Mouse (Mus musculus): ENCODE results near the gene Golt1a. TPM values are rescaled to one million over a fixed set of nuclear protein-coding genes. Genes with fewer than 3 reads are reported as not detected.

The Golt1a gene
- polyA plus RNA-seq, 1 experiment, result 0.50 TPM

GRCm38 (mm10) chr1:133344357-133344756 lies 34.8 kb downstream of the Golt1a start:
- no peak for DNase-seq (ENCODE audit: extremely low spot score in 1 of 2, low spot score in 1 of 2)

DNA sequence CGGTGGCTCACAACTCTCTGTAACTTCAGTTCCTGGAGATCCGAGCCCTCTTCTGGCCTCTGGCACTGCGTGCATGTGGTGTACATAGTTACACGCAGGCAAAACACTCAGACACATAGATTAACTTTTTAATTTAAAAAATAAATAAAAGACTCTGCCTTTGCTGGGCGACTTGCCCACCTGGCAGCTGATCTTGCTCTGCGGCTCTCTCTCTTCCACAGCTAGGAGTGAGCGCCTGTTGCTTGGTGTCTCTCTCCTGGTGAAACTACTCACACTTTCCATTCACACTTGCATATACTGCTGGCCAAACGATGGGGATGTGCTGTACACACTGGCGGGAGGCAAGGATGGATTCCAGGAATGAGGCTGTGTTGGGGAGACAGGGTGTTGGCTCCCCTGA lies 36.9 kb downstream of the Golt1a start:
- DNase-seq (ENCODE audit: extremely low spot score in 1 of 2, low spot score in 1 of 2), result no peak

- DNase-seq (ENCODE audit: extremely low spot score in 1 of 2, low spot score in 1 of 2), result no peak
Observed at GRCm38 (mm10) chr1:133347226-133347625, 37.6 kb downstream of the Golt1a start.

DNA sequence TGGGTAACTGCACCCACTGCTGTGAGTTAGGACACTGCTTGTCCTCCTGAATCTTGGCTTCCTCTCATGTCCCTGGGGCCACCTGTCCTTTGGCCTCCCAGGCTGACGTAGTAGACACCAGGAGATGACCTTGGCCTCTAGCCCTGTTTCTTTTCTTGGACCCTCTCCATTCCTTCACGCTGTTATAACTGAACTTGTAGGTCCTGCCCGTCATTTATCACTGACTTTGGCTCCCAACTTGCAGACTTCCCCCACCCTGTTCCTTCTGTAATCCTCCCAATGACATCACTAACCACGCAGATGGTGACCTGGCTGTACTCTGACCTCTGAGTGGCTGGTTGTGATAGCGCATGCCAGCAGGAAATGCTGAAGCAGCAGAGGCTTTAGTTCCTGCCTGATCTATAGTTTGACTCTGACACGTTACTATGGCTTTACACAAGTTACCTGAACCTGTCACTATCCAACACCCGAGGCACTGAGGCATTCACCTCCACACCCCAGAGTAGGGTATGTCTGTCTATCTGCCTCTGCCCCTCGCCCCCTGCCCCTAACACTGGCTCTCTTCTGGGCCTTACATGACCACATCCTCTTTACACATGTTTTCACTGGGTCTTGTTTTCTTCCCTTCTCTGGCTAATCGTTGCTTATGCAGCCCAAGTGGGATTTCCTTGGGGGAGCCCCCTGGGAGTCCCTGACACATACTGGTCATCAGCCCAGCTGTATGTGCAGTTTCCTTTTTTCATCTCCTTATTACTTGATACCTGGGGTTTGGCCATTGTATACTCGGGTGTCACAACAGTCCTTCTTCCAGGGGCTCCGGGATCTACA lies 38.3 kb downstream of the Golt1a start:
- no peak for DNase-seq (ENCODE audit: extremely low spot score in 1 of 2, low spot score in 1 of 2)

DNA sequence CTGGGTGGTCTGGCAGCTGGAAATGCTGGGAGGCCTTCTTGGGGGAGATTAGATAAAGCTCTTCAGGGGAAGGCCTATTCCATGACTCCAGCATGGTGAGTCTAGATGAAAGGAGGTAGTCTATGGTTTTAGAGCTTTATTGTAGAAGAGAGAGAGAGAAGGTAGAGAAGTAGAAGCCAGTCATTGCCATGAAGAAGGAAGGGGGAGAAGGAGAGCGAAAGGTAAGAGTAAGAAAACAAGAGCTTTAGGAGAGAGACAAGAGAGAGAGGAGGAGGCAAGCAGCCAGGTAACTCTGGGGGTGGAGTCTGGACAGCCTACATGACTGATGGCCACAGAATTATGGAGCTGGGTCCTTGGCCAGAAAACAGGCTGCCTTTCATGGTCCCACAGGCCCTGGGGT lies 40.6 kb downstream of the Golt1a start, which contains the start of gene Ren1:
Ren1 (plus strand) TSS at position 301 of the 400 bp plus-strand sequence.
- DNase-seq (ENCODE audit: extremely low spot score in 1 of 2, low spot score in 1 of 2), result no peak

DNA sequence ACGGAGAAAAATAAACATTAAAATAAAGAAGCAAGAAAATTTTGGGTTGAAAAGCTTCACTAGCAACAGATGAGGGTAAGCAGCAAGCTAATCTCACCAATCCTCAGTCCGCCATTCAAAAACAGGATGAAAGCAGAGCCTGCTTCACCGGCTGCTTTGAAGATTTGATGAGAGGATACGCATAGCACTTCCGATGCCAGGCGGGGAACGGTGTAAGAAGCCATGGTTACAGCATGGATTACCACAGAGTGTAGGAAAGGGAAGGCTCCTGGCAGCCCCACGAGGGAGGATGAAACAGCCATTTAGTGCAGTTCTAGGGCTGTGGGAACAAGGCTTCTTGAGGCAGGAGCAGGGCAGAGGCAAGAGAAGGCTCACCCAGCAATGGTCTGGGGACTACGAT lies 42.2 kb downstream of the Golt1a start:
- no peak for DNase-seq (ENCODE audit: extremely low spot score in 1 of 2, low spot score in 1 of 2)

GRCm38 (mm10) chr1:133353371-133353809 lies 43.8 kb downstream of the Golt1a start:
- peak; percentile 64 to 93 for DNase-seq (ENCODE audit: extremely low spot score in 1 of 2, low spot score in 1 of 2)

GRCm38 (mm10) chr1:133355469-133355868 lies 45.9 kb downstream of the Golt1a start:
- DNase-seq (ENCODE audit: extremely low spot score in 1 of 2, low spot score in 1 of 2), result no peak

- DNase-seq (ENCODE audit: extremely low spot score in 1 of 2, low spot score in 1 of 2), result no peak
Observed at GRCm38 (mm10) chr1:133355912-133356311, 46.3 kb downstream of the Golt1a start.

- DNase-seq (ENCODE audit: extremely low spot score in 1 of 2, low spot score in 1 of 2), result no peak
Observed at GRCm38 (mm10) chr1:133356330-133356729, 46.7 kb downstream of the Golt1a start.

- no peak for DNase-seq (ENCODE audit: extremely low spot score in 1 of 2, low spot score in 1 of 2)
Observed at GRCm38 (mm10) chr1:133361006-133361405, 51.4 kb downstream of the Golt1a start.

DNA sequence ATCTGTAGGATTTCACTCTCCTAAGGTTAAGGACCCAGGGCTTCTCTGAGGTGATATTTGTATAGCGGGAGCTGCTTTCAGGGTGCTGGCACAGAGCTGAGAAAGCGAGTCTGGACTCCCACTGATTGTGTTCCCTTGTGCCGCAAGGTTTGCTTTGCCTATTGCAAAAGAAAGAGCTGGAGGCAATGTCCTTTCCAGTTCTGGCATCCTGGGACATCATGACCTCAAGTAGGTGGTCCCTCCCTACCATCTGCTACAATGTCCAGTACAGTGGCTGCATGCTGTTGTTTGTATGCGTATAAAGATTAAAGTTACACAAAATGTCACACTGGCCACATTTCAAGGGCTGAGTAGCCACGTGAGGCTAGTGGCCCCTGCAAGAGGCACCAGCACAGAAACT lies 52.5 kb downstream of the Golt1a start:
- DNase-seq (ENCODE audit: extremely low spot score in 1 of 2, low spot score in 1 of 2), result no peak

DNA sequence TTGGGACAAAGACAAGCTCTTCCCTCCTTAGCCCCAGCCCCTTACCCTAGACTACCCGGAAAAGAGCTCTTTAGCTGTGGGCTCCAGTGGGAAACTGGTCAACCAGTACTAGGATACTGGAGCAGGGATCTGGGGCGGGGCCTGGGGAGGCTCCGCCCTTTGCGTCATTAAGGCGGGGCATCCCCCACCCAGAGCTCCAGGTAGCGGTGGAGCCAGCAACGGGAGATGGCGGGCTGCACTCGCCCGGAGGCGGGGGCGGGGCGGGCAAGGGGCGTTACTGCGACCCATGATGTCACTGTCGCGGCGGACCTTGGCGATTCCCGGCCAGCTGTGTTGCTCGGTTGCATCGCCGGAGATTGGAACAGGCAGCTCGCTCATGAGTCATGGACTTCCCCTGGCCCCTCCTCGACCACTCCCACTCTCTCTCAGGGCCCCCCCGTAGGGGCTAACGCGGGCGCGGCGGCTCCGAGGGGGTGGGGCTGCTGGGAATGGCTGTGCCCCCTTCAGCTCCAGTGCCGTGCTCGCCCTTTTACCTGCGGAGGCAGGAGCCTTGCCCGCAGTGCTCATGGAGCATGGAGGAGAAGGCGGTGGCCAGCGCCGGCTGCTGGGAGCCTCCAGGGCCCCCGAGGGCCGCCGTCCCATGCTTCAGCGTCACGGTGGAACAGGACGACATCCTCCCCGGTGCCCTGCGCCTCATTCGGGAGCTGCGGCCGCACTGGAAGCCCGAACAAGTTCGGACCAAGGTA lies 53.8 kb downstream of the Golt1a start, which contains the start of gene Etnk2:
Etnk2 (plus strand) TSS at position 297 of the 746 bp plus-strand sequence.
- peak; percentile 42 to 75 for DNase-seq (ENCODE audit: extremely low spot score in 1 of 2, low spot score in 1 of 2)

DNA sequence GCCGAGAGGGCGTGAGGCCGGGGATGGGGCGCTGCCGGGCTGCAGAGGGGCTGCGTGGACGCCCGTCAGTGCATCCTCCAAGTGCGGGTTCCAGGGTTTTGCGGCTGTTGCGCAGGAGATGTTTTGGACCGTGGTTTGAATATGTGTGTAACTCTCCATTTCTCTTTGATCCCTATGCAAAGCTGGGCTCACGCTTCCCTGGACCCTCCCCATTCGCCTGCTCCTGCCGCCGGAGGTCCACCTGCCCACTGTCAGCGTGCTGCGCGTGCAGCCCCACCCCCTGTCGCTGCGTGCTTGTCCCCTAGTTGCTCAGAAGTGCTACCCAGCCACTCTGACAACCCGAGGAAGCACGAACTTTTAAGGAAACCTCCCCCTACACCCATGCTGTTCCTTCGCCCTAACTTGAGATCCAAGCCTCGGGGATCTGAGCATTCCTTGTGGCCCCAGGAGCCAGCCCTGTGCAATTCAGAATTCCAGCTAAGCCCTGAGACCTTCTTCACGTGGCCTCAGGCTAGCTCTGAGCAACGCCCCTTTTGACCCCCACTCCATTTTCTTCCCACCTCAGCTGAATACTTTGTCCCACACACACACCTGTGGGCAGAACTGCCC lies 54.5 kb downstream of the Golt1a start:
- no peak for DNase-seq (ENCODE audit: extremely low spot score in 1 of 2, low spot score in 1 of 2)

- DNase-seq (ENCODE audit: extremely low spot score in 1 of 2, low spot score in 1 of 2), result no peak
Observed at GRCm38 (mm10) chr1:133364890-133365289, 55.3 kb downstream of the Golt1a start.

- DNase-seq (ENCODE audit: extremely low spot score in 1 of 2, low spot score in 1 of 2), result peak in 1 of 2 experiments; percentile 60
Observed at GRCm38 (mm10) chr1:133366951-133367605, 57.5 kb downstream of the Golt1a start.

GRCm38 (mm10) chr1:133367606-133368488 lies 58.2 kb downstream of the Golt1a start:
- DNase-seq (ENCODE audit: extremely low spot score in 1 of 2, low spot score in 1 of 2), result no peak

GRCm38 (mm10) chr1:133368644-133369043 lies 59.0 kb downstream of the Golt1a start:
- DNase-seq (ENCODE audit: extremely low spot score in 1 of 2, low spot score in 1 of 2), result peak; percentile 49 to 79

DNA sequence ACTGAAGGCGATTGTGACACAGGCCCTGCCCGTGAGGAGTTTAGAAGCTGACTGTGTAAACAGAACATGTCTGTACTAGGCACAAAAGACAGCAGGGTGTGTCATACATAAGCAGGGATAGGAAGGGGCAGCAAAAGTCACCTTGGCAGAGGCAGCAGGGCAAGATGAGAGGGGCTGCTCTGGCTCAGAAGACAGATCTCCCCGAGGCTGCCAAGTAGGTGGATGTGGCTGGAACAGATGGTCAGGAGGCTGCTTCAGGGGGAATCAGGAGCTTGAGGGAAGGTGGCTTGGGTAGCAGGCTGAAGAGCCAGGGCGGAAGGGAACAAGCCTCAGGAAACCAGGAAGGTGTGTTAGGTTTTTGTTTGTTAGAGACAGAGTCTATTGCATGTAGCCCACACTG lies 60.8 kb downstream of the Golt1a start:
- DNase-seq (ENCODE audit: extremely low spot score in 1 of 2, low spot score in 1 of 2), result no peak

GRCm38 (mm10) chr1:133371431-133371830 lies 61.8 kb downstream of the Golt1a start:
- no peak for DNase-seq (ENCODE audit: extremely low spot score in 1 of 2, low spot score in 1 of 2)

Measured in frontal cortex, adult 2 months (tissue).